Mouse (Mus musculus) bone marrow, adult 2 months (tissue): ENCODE measurements around the gene Arf5. TPM values are rescaled to one million over a fixed set of nuclear protein-coding genes. Genes with fewer than 3 reads are reported as not detected.

ENCODE experiments used
- H3K27ac ChIP-seq: fragments of 200-500 bp; 2 replicates; pipeline ENCODE4 v1.5.1; 2012; ENCODE audit warnings: low read depth, mild to moderate bottlenecking, control low read depth, inconsistent platforms, low read length; ENCODE audit not compliant: control insufficient read depth, poor library complexity, insufficient read depth
- H3K4me1 ChIP-seq: fragments of 200-500 bp; 2 replicates; pipeline ENCODE4 v1.6.1; 2011; ENCODE audit warnings: low read length; ENCODE audit not compliant: control insufficient read depth, insufficient read depth
- H3K4me3 ChIP-seq: fragments of 200-500 bp; replicated peaks from 2 replicates; pipeline ENCODE3; 2011; ENCODE audit warnings: mild to moderate bottlenecking, low read depth, low read length, control low read depth; ENCODE audit not compliant: control insufficient read depth
- CTCF ChIP-seq: fragments of 200-500 bp; IDR thresholded peaks from 2 replicates; pipeline ENCODE4 v1.5.1; 2011; ENCODE audit warnings: low read length, control low read depth; ENCODE audit not compliant: control insufficient read depth, insufficient read depth
- POLR2A ChIP-seq: fragments of 200-500 bp; IDR thresholded peaks from 2 replicates; pipeline ENCODE4 v1.6.1; 2011; ENCODE audit warnings: low read depth, mild to moderate bottlenecking, control low read depth, low read length, borderline replicate concordance; ENCODE audit not compliant: control insufficient read depth
- WGBS: fragments of 180-500 bp; shearing (Covaris S2); methylation state at CpG from one replicate; pipeline ENCODE4 v1.1.7; 2018; 5-methylcytosine and 5-hydroxymethylcytosine counted together
- polyA plus RNA-seq: library from polyadenylated mRNA; stranded (reverse); fragments of >200 nt; gene quantifications from 2 replicates; pipeline ENCODE4 v1.2.4, GENCODE M21; 2011; ENCODE audit warnings: low replicate concordance; ENCODE audit not compliant: missing spikeins, insufficient read depth, insufficient read length

Arf5 gene
- polyA plus RNA-seq, result 529 and 753 TPM in 2 replicates

DNA sequence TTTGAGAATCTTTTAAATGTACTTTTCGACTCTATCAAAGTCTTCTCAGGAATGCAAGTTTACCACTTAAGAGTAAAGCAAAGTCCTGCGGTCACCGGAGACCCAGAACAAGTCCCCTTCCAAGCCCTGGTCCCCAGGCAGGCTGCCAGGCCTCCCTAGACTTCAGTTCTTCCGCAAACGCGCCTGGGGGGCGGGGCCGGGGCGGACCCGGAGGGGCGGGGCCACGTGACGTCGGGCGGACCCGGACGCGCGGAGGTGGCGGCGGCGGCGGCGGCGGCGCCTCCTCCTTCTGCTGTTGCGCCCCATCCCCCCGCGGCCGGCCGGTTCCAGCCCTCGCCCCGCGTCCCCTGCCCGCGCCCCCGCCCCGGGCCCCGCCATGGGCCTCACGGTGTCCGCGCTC lies at the start of gene Arf5:
TSS of gene Arf5 (plus strand) at position 248 of the 400 bp plus-strand sequence.
- Histone ChIP-seq H3K4me3 (peak within 1 kb of the TSS; percentile 97), H3K27ac (peak within 1 kb of the TSS; percentile 88), H3K4me1 (no peaks in the 10 kb centered on the region; the same call in none of the 2 replicates)
- peak; percentile 64; the same call in 1 of the 2 replicates for TF ChIP-seq POLR2A
- no peak for TF ChIP-seq CTCF
- WGBS, result 1% methylated on average over 29 of the region's 42 CpGs

DNA sequence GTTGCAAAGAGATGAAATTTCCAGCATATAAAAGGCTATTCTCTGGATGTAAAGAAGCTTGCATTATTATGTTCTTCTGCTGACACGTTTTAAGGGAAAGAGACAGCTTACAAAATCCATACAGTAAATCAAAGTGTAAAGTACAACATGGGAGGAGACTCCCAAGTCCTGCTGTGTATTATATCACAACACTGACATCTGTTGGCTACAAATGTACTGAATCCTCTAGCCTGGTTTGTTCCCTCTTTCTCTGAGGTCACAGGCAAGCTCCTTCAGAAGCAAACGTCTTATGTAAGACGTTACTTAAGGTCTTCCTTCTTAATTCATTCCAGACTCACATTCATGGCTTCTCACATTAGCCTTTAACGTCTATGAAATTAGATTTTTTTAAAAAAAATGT lies 41.4 kb upstream of the Arf5 start:
- TF ChIP-seq CTCF (no peak), POLR2A (no peak)
- 7% methylated on average over 4 of the region's 4 CpGs for WGBS
- H3K27ac ChIP-seq, result no peak overlapping the region
- no peak overlapping the region for H3K4me3 ChIP-seq
- no peaks in the 10 kb centered on the region for H3K4me1 ChIP-seq

DNA sequence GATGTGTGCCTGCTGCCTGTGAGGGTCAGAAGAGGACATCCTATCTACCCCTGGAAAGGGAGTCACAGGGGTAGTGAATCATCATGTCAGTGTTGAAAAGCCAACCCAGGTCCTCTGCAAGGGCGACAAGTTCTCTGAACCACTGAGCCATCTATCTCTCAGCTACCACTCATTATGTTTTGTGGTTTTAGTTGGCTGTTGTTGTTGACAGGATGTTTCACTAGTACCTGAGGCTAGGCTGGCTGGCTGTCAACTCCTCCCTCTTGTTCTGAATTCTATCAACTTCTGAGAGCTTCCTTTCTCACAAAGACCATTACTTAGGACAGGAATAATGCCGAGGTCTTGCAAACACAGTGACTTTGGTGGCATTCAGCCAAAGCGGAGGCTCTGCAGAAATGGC lies 38.2 kb upstream of the Arf5 start:
- H3K4me1 ChIP-seq, result no peaks in the 10 kb centered on the region
- no peak for TF ChIP-seq POLR2A
- no peak for TF ChIP-seq CTCF
- WGBS, result 61% methylated on average over 3 of the region's 3 CpGs
- no peak overlapping the region for H3K4me3 ChIP-seq
- no peak overlapping the region for H3K27ac ChIP-seq

DNA sequence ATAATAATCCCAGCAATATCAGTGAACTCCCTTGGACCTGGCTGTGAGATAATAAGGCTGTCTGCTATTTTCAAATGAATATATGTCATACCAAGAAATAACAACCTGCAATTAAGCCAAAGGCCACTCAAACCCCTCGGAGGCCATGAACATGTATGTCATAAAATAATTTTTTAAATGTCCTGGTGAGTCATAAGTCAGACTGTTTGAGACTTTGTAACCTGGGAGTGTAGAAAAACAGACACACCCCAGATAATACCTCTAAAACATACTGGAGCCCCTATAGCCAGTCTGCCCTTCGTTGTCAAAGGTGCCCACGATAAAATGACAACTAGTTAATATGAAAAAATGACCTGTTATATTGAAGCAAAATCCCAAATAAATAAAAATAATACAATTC lies 34.3 kb upstream of the Arf5 start:
- TF ChIP-seq POLR2A, result no peak
- TF ChIP-seq CTCF, result no peak
- WGBS, result 85% methylated on average over 3 of the region's 3 CpGs
- Histone ChIP-seq H3K27ac (no peak overlapping the region), H3K4me3 (no peak overlapping the region), H3K4me1 (no peaks in the 10 kb centered on the region)

DNA sequence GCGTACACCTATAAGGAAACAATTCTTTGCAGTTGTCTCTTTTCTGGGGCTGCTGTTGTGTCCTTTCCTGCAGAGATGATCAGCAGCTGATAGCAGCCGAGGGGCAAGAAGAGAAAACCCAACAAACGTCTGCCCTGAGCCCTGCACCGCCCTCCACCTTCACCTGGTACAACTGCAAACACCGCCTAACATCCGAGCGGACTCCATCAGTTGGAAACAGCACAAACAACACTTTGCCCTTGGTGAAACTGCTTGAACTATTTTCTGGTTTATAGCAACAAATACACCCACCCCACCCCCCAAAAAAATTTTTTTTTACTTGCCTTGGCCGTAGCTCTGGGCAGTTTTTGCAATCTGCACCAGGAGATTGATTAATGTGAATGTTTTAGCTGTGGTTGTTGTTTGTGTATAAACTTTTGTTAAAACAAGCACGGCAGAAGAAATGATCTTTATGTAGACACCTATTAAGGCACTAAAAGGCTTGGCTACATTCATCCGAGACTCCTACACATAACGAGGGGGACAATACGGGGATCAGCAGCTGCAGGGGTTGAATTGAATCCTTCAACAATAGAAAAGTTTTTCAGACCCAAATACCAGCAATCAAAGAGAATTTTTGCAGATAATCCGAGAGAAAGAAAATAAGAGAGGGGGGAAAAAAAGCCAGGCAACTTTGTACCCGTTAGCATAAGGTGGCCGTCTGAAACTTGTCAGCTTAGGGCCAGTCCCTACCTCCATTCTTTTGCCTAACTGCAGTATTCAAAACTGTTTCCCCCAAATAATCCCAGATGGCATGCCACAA lies 27.1 kb upstream of the Arf5 start:
- no peak overlapping the region for H3K4me3 ChIP-seq
- 38% methylated on average over 15 of the region's 15 CpGs for WGBS
- TF ChIP-seq CTCF (no peak), POLR2A (no peak)
- no peak overlapping the region for H3K27ac ChIP-seq
- H3K4me1 ChIP-seq, result no peaks in the 10 kb centered on the region; the same call in 1 of the 2 replicates

DNA sequence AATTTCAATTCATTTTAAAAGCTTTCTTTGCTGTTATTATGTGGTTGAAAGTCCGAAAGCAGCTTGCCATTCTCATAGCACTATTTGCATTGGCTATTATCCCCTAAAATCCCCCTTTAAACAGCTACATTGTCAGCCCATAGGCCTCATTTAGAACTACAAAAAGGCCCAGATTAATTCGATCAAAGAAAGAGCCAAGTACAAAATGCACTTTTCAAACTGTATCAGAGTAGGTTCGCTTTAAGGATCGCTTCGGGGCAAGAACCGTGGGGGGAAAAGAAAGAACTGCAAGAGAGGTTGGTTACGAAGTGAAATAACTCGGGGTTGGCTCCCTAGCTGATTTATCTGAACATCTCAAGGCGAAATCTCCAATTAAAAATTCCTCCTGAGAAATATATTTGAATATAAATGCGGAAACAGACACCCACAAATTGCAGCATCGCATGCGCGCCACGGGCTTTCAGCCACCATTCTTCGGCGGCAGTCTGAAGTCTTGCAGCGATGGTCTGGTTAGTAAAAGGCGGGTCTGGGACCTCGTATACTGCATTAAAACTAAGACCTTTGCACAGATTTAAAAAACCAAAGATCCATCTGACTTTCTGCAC lies 26.4 kb upstream of the Arf5 start:
- peak overlapping the region; percentile 47 for H3K4me3 ChIP-seq
- no peak overlapping the region for H3K27ac ChIP-seq
- 1% methylated on average over 19 of the region's 19 CpGs for WGBS
- no peaks in the 10 kb centered on the region; the same call in 1 of the 2 replicates for H3K4me1 ChIP-seq
- TF ChIP-seq CTCF, result no peak
- TF ChIP-seq POLR2A, result no peak

DNA sequence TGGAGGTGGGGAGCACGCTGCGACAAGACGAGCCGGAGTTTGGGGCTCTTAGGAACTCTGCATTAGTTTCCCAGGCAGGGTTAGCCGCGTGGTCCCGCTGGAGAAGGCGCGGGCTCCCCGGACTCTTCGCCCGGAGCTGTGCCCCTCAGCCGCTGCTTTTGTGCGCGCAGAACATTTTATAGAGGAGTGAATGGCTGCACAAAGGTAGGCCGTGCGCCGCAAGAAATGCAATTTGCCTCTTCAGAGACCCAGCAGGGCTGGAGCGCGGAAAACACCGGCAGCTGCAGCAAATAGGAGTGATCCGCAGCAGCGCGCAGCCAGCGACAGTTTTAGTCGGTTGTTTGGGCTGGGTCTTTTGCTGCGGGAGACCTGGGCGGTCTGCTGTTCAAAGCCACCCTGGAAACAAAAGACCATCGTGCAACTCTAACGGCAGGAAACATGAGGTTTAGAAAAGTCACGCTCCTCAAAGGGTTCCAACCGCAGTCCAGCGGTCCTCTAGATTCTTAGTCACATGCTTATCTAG lies 25.6 kb upstream of the Arf5 start, which contains the start of gene Zfp800:
TSS of gene Zfp800 (minus strand) at position 325 of the 523 bp plus-strand sequence.
- Histone ChIP-seq H3K27ac (no peak within 1 kb of the TSS), H3K4me1 (no peaks in the 10 kb centered on the region; the same call in 1 of the 2 replicates), H3K4me3 (peak within 1 kb of the TSS; percentile 47)
- under 1% methylated on average over 33 of the region's 33 CpGs for WGBS
- TF ChIP-seq CTCF (no peak), POLR2A (no peak)

DNA sequence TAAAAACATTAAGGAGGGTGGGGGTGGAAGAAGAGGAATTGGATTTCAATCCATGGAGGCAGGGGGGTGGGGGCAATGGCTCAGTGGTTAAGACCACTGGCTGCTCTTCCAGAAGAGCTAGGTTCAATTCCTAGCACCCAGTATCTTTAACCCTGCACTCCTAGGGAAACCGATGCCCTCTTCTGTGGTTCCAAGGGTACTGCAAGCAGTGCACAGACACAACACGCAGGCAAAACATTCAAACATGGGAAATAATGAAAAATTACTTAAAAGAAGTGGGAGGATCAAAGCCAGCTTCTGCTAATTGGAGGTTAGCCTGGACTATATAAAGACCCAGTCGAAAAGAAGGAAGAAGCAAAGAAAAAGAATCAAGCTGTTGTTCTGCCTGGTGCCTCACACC lies 24.6 kb upstream of the Arf5 start:
- 72% methylated on average over 3 of the region's 3 CpGs for WGBS
- TF ChIP-seq CTCF (peak; percentile 20; the same call in 1 of the 2 replicates), POLR2A (no peak)
- H3K4me3 ChIP-seq, result no peak overlapping the region
- H3K27ac ChIP-seq, result no peak overlapping the region
- H3K4me1 ChIP-seq, result no peaks in the 10 kb centered on the region; the same call in 1 of the 2 replicates
